Mouse (Mus musculus): ENCODE data around the gene Tbc1d15. TPM values are rescaled to one million over a fixed set of nuclear protein-coding genes. Genes with fewer than 3 reads are reported as not detected.
"Not testable (repeated sequence)": the region's sequence is repeated elsewhere in the genome, so short reads cannot be mapped to it uniquely, and the experiment has no call there.

Gene Tbc1d15
- total RNA-seq, 2 experiments from 2014 or later, result 35.4 to 43.9 TPM

DNA sequence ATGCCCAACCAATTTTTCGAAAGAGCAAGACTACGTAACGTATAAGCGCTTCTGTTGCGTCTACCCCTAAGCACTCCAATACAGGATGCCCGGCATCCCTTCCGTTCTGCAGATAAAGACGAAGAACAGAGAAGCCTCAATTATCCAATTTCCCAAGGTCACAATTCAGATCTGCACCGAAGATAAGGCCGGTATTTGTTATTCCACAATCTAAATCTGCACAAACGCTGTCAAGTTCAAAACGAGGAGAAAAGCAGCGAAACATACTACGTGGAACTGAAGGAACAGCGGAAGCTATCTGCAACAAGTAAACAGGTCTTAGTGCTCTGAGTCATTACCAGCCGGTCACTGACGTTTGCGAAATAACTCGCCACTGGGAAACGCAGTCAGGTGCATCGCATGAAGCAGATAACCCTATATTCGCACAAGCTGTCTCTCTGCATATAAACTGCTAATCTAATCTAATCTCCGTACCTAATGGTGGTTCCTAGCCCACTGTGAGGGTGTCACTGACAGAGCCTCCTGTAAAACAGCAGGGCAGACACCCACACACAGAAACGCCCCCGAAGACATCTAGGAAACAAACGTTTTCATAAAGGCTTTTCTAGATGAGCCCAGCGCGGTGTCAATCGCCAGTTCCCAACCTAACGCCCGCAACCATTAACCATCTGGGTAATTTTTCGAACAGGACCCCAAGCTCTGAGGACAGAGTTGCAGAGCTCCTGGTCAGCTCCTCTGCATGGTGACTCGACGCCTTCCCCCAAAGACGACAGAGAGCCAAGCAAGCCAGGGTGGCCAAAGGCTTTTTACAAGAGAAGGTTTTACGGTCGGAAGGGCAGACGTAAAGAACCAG, 806 bp downstream of the Tbc1d15 start:
- intact Hi-C loops (cut with DNase I), result loop anchor here (5.0 kb wide), 1 partner anchor 62 kb away; no protein-coding TSS in a partner anchor
- no peak for DNase-seq (ENCODE audit: extremely low spot score in 1 of 2, low spot score in 2 of 2)

DNA sequence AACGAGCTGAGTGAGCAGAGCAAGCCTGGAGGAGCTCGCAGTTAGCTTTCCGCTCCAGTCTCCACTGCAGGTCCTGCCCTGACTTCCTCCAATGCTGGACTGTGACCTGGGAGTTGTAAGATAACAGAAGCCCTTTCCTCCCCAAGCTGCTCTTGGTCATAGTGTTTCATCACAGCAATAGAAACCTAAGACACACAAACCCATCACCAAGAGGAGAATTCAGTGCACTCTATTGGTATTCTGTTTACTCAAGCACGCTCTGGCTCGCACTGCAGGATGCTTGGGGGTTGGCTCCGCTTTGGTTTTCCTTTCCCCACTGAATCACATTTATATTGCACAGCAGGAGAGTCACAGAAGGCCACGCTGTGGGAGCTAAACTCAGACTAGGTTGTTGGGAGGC, 3.2 kb downstream of the Tbc1d15 start:
- DNase-seq (ENCODE audit: extremely low spot score in 1 of 2, low spot score in 2 of 2), result no peak
- intact Hi-C loops (cut with DNase I), result no loop called here

DNA sequence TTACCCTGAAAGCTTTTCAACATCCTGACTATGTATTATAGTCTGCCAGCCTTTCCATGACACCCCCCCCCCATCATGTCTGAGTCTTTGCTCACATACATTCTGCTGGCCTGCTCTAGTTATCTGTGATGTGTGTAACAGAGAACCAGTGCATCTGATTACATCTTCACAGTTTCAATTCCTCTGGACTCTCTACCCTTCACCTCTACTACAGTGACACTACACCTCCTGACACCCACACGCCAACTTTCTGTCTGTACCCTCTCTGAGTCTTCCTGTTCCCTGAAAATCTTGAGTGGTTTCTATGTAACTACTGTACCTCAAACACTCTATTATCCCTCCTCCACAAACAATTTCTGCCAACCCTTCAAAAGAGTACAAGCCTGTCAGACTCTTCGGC, 5.8 kb downstream of the Tbc1d15 start:
- intact Hi-C loops (cut with DNase I), result no loop called here
- DNase-seq (ENCODE audit: extremely low spot score in 1 of 2, low spot score in 2 of 2), result no peak

DNA sequence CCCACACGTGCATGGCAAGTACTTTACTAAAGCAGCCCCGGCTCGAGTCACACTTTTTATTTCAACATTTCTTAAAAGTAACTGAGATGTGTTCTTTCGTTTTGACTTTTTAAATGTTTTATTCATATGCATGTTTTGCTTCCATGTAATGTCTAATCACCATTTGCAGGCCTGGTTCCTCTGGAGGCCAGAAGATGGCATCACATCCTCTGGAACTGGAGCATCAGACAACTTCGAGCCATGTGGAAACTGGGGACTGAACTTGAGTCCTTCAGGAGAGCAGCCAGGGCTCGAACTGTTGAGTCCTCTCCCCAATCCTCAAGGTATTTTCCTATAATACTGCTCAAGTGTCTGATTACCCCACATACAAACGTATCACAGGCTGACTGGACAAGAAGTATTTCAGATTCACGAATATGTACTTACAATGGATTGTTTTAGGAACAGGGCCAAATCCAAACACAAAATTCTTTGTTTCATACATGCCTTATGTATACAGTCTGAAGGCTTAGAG, 10.1 kb downstream of the Tbc1d15 start:
- intact Hi-C loops (cut with DNase I), result no loop called here
- DNase-seq (ENCODE audit: extremely low spot score in 1 of 2, low spot score in 2 of 2), result no peak

DNA sequence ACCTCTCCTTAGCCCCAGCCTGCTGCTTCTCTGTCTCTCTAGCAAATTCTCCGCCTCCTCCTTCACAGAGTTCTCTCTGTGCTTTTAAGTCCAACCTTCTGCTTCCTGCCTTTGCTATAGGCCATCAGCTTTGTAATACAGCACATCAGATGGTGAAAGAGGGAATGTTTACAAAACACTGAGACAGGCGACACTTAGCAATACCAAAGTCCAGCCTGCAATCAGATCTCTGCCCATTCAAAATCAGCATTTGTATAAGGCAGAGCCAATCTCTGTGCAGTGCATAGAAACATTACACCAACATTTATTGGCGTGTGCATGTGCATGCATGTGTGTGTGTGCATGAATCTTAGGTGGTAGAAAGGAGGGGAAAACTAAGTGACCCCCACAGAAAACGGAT, 13.3 kb downstream of the Tbc1d15 start:
- intact Hi-C loops (cut with DNase I), result no loop called here
- no peak for DNase-seq (ENCODE audit: extremely low spot score in 1 of 2, low spot score in 2 of 2)

DNA sequence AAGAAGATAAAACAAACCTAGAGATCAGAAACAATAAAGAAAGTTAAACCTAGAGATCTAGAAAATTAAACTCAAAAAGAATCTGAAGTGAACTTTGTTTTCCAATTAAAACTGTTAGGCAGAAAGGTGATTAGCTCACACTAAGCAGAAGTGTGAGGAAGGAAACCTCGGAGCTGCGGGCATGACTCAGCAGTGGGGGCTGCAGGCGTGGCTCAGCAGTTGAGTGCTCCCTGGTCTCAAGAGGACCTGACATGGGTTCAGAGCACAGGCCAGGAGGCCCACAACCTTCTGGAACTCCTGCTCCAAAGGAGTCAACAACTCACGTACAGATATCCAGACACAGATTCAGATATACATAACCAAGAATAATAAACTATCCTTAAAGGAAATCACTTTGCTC, 14.5 kb downstream of the Tbc1d15 start:
- DNase-seq (ENCODE audit: extremely low spot score in 1 of 2, low spot score in 2 of 2), result no peak
- intact Hi-C loops (cut with DNase I), result no loop called here

DNA sequence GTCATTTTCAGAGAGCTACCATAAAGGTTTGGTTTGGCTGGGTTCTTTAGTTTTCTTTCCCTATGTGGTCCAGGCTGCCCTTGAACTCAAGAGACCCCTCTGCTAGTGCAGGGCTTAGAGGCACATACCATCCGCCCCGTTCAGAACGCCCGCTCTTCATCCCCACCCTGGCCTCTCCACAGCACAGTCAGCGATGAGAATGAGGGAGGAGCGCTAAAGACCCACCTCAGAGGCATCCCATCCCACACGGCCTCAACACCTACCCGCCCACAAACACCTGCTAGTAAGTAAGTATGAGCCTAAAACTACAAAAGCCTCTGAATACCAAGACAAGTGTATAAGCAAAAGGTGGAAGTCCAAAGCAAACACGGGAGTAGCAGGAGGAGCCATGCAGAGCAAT, 15.8 kb downstream of the Tbc1d15 start:
- intact Hi-C loops (cut with DNase I), result no loop called here

DNA sequence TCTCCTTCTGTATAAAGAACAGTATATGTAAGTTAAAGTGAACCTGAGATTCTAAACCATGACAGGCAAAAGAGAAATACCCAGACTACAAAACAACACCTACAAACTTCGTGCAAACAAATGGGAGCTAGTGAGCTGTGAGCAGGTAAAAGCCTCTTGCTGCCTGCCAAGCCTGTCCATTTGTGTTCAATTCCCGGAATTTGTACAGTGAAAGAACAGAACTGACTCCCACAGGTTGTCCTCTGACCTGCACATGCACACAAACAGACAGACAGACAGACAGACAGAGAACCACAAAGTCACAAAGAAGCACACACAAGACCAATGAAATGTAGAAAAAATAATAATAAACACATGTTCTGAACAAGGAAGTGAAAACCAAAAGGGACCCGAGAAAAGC, 17.5 kb downstream of the Tbc1d15 start:
- intact Hi-C loops (cut with DNase I), result no loop called here
- no peak for DNase-seq (ENCODE audit: extremely low spot score in 1 of 2, low spot score in 2 of 2)

More for the DNA sequence above, 15.8 kb downstream of the Tbc1d15 start:
- DNase-seq (ENCODE audit: extremely low spot score in 1 of 2, low spot score in 2 of 2), result no peak

DNA sequence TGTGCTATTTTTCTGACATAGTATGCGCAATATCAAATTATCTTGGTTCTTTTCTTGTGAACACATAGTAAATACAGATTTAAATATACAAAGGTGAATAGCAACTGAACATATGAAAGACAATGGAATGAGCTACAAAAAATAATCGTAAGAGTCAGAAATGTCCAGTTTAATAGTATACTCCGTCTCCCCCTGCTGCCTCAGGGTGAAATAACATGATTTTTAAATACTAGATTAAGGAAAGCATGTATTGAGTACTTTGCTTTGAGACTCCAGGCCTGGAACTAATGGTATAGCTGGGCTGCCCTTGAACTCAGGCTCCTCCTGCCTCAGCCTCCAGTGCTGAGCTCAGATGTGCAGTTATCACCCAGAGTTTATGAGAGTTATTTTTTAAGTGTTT, 18.8 kb downstream of the Tbc1d15 start:
- intact Hi-C loops (cut with DNase I), result no loop called here

DNA sequence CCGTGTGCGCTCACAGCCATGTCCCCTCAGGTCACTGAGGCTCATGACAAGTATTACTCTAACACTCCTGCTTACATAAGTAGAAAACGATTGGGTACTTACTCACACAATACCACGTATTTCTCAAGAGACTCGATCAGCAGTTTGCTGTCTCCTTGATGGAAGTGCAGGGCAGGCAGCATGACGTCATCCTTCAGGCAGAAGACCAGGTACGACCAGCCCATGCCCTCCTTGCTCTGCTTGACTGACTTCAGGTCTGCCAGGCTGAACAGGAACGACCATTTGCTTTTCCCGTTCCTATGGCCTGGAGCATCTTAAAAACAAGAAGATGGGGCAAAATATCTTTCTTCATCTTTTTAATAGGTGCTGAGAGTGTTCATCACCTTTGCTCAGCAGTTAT, 22.2 kb downstream of the Tbc1d15 start:
- DNase-seq (ENCODE audit: extremely low spot score in 1 of 2, low spot score in 2 of 2), result no peak
- intact Hi-C loops (cut with DNase I), result no loop called here

More for the DNA sequence above, 18.8 kb downstream of the Tbc1d15 start:
- no peak for DNase-seq (ENCODE audit: extremely low spot score in 1 of 2, low spot score in 2 of 2)

DNA sequence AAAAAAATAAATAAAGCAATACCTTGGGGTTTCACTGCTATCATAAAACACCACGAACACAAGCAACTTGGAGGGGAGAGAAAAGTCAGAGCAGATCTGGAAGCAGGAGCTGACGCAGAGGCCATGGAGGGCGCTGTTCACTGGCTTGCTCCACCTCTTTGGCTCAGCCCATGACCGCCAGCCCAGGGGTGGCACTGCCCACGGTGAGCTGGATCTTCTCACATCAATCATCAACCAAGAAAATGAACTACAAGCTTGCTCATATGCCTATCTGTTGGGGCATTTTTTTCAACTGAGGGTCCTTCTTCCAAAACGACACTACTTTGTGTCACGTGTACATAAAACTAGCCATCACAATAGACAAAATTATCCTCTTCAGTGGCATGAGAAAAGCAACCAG, 24.7 kb downstream of the Tbc1d15 start:
- intact Hi-C loops (cut with DNase I), result no loop called here
- no peak for DNase-seq (ENCODE audit: extremely low spot score in 1 of 2, low spot score in 2 of 2)

DNA sequence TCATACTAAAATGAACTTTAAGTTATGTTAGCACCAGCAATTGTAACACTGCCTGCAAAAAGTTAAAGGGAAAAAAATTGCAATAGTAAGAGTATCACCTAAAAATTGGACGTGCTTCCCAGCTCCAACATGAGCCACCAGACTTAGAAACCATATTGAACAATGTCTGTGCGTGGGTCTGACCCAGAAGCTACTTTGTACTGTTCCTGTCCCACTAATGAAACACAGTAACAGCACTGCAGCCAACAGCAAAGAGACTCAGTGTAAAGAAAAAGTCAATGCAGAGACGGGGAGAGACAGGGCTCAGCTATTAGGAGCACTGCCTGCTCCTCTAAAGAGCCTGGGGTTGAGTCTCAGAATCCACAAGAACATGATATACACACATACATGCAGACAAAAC, 27.4 kb downstream of the Tbc1d15 start:
- intact Hi-C loops (cut with DNase I), result no loop called here

DNA sequence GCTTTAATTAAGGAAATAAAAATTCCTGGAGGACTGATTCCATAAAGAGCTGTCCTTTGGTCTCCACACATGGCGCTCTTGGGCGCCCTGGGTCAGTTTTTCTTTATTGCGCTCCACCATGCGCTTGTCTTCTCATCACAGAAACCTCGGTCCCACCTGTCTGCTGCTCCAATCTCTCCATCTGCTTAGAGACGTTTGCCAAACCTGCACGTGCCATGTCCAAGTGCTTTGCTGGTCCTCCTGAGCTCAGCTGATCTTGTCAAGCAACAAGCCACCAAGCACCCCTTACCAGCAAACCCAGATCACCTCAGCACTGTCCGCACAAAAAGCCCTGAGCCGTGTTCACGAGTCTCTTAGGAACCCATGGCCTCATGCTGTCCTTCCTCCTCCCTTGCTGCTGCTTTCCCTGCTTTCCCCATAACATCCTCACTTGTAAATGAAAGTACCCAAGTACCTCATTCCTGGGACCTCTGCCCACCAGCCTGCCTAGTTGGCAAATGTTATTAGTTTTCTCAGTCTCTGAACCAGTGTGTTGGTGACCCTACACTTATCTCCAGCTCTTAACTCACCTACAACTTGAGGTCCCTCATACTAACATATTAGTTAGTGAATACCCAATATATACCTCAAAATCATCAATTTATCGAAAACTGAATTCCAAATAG, 38.2 kb downstream of the Tbc1d15 start:
- intact Hi-C loops (cut with DNase I), result no loop called here
- DNase-seq (ENCODE audit: extremely low spot score in 1 of 2, low spot score in 2 of 2), result no peak

More for the DNA sequence above, 27.4 kb downstream of the Tbc1d15 start:
- no peak for DNase-seq (ENCODE audit: extremely low spot score in 1 of 2, low spot score in 2 of 2)

DNA sequence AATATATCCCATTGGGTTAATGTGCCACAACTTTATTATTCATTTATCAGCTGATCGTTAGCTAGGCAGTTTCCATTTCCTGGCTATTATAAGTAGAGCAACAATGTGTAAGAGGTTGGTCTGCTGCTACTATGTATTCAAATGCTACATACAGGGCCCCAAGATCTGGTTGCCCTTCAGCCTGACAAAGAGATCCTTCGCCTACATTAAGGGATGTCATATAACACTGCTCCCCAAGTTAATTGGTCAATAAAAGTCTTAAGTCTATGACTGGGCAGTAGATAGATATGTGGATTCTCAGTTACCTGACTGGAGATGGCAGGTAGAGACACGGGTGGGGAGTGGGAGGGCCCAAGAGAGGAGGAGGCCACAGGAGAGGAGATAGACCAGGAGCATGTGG, 45.4 kb downstream of the Tbc1d15 start:
- intact Hi-C loops (cut with DNase I), result no loop called here
- no peak for DNase-seq (ENCODE audit: extremely low spot score in 1 of 2, low spot score in 2 of 2)

DNA sequence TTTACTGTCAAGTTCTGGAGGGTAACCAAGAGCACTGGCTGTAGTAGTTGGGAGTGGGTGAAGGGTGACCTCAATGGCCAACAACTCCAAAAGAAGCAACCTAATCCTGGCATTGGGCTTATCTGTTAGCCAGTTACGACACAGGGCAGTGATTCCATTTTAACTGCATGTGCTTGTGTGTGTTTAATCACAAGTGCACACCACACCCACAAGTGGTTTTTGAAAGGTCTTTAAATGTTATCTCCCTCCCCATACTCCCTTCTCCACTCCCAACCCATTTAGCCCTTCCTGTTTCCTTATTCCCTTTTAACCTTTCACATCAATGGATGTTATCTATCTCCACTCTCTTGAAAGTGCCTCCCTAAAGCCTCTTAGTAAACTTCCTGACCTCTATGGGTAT, 46.0 kb downstream of the Tbc1d15 start:
- intact Hi-C loops (cut with DNase I), result no loop called here
- no peak for DNase-seq (ENCODE audit: extremely low spot score in 1 of 2, low spot score in 2 of 2)

DNA sequence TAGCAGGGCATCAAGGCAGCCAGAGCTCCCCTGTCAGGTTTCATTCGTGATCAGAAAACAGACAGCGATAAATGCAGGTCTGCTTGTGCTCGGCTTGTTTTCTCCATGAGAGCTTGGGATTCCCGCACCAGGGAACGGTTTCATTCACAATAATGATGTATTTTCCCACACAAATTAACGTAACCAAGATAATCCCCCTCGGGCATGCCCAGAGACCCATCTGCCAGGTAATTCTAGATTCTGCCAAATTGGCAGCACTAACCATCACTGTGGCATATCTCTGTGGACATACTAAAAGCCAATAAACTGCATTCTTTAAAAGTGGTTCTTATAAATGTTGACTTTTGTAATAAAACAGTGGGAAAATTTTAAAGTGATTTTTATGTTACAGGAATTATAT, 60.1 kb downstream of the Tbc1d15 start:
- DNase-seq (ENCODE audit: extremely low spot score in 1 of 2, low spot score in 2 of 2), result no peak
- intact Hi-C loops (cut with DNase I), result no loop called here

DNA sequence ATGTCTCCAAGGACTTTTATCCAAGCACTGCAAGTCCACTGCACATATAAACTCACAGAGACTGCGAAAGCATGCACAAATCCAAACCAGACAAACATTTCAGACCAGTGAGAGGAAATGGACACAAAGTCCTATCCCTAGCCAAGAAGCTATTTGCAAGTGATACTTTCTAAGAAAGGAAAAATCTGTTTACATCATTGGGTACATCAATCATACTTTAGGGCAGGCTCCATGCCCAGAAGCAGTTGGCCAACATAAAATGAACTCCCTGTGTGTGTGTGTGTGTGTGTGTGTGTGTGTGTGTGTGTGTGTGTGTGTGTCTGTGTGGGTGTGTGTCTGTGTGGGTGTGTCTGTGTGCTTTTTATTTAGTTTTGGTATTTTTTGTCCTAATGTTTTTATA, 63.9 kb downstream of the Tbc1d15 start:
- intact Hi-C loops (cut with DNase I), result no loop called here
- DNase-seq (ENCODE audit: extremely low spot score in 1 of 2, low spot score in 2 of 2), result no peak

DNA sequence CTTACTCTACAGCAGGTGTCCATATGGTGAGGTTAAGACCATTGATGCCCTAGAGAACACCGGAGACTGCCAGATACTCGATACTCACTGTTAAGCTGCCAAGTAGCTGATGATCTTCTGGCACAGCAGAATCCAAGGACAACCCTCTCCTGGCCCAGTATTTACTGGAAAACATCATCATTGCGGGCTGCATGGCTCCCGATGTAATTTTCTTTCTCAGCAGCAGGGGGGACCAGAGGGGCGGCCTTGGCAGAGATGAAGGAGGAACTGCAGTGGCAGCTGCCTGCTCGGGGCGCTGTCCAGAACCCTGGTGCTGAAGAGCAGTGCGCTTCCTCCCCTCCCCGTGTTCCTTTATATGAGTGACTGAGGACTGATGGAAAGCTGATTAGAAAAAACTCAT, 66.6 kb downstream of the Tbc1d15 start, which contains the start of gene Tph2:
Gene Tph2 (minus strand): TSS at position 326 of the 400 bp plus-strand sequence.
- DNase-seq (ENCODE audit: extremely low spot score in 1 of 2, low spot score in 2 of 2), result peak; percentile 47 to 83

DNA sequence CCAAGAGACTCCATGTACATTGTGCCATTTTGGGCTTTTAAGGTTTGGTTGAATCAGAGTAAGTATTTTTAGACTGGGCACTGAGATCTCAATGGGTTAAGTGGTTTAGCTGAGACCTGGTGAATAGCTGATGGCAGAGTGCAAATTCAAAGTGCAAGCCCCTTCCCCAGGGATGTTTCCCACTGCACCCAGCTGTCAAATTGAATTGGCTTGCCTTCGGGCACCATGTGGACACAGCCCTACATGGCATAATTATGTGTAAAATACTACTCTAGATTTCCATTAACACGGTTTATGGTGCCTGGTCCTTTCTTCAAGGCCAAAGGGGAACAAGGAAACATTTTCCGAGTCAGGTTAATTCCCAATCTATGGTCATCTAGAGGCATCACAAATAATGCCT, 70.2 kb downstream of the Tbc1d15 start:
- DNase-seq (ENCODE audit: extremely low spot score in 1 of 2, low spot score in 2 of 2), result no peak
- intact Hi-C loops (cut with DNase I), result no loop called here

More for the DNA sequence above, 66.6 kb downstream of the Tbc1d15 start, which contains the start of gene Tph2:
- intact Hi-C loops (cut with DNase I), result no loop called here

DNA sequence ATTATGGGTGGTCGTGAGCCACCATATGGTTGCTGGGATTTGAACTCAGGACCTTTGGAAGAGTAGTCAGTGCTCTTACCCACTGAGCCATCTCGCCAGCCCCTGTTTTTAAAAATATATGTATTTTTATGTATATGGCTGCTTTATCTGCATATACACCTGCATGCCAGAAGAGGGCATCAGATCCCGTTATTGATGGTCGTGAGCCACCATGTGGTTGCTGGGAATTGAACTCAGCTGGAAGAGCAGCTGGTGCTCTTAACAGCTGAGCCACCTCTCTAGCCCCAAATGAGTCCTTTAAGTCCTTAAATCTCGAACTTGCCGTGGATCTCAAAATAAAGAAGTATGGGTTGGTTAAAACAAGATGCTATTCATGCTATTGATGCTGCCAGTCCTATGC, 73.2 kb downstream of the Tbc1d15 start:
- DNase-seq (ENCODE audit: extremely low spot score in 1 of 2, low spot score in 2 of 2); intact Hi-C loops (cut with DNase I): not testable (repeated sequence)
